Mouse (Mus musculus) left cerebral cortex, postnatal 14 days (tissue): Measurements from ENCODE around the gene Ptprm. TPM values are rescaled to one million over a fixed set of nuclear protein-coding genes. Genes with fewer than 3 reads are reported as not detected.

Source experiments
- DNase-seq, 2 experiments: peaks; one replicate each; pipeline ENCODE4 v3.0.0; 2021 to 2022; ENCODE audit warnings: low spot score in 2 of 2, mixed read lengths in 1 of 2
- intact Hi-C: fragments of 180-260 bp; cut with DNase I; formaldehyde crosslinking; loops from one replicate; pipeline ENCODE4 v1.15.1; 2025
- total RNA-seq, 2 experiments: library from RNA; stranded (reverse); gene quantifications; 2 replicates each; pipeline ENCODE4 v1.2.3; 2021

The Ptprm gene
- total RNA-seq, 2 experiments from 2014 or later: 36.2 to 41.9 TPM

DNA sequence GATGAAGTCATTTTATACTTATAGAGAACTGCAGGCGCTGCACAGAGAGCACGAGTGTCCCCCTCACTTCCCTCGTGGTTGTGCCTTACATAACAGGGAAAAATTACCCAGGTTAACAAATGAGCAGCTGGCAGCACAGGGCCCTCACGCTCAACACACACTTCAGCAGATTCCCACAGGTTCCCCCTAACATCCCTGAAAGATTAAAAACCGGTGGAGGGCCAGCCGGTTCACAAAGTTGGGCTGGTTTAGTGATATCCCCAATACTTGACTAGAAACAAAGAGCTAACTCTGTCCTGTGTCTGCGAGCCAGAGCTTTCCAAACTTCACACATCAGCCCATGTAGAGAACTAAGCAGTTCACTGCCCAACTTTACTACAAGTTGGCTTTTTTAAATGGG is 3.7 kb downstream of the Ptprm start:
- DNase-seq: peak in 1 of 2 experiments; percentile 10
- intact Hi-C loops: loop anchor here (5.0 kb wide), 1 partner anchor 773 kb away; no protein-coding TSS in a partner anchor

DNA sequence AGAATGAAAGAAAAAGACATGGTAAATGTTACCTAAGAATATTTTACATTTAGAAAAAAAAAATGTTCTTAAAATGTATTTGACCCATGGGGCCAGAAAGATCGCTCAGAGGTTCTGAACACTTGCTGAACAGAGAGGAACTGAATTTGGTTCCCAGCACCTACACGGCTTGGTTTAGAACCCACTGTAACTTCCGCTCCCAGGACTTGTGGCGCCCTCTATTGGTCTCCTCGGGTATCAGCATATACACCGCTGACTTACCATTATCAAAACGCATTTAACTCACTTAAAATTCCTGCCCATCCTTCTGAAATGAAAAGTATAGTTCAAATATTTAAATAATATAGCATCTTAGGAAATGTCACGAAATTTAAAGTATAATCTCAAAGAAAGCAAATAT is 4.7 kb downstream of the Ptprm start:
- no peak for DNase-seq
- intact Hi-C loops: no loop called here

DNA sequence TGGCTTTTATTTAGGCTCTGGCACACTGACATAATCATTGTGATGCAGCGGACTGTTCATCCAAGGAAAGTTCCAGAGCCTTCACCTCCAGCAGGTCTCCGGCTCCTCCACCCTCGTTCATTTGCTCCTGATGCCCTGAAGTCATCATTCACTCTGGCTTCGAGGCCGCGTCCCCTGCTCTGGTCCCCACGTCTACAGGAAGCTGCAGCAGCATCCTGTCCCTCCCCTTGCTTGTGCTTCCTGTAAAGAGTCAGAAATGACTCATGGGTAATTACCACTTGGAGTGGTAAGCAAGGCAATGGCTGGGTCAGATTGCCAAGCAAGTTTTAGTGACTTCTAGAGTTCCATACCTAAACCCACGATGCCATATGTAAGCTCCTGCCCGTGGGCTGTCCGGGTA is 7.3 kb downstream of the Ptprm start:
- intact Hi-C loops: no loop called here
- no peak for DNase-seq

DNA sequence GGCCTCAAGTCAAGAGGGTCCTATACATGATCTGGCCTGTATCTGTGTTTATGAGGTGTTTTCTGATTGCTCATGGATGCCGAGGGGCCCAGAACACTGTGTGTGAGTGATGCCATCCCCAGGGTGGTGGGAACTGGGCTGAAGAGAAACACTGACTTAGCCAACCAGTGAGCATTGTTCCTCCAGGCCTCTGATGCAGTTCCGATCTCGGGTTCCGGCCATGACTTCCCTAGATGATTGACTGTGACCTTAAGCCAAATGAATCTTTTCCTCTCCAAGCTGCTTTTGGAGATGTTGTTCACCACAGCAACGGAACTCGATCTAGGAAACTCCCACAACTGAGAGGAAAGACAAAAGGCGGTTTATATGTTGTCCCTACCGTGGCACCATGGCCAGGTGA is 9.1 kb downstream of the Ptprm start:
- DNase-seq: no peak
- intact Hi-C loops: no loop called here

DNA sequence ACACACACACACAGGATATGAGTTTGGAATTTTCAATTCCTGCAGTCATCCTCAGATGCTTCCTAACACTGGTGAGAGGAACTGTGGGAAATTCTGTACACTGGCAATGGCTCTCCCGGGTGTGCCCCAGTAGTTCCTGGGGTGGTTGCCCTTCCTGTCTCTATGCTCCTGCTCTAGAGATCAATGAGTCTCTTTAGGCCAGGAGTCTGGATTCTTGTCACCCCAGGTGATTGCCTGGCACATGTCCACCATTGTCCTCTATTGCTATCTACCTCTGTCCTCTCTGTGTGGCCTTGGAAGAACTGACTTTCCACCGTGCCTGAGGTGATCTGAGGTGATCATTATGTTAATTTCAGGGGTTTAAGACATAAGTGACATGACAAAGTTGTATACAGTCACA is 10.8 kb downstream of the Ptprm start:
- DNase-seq: no peak
- intact Hi-C loops: no loop called here

DNA sequence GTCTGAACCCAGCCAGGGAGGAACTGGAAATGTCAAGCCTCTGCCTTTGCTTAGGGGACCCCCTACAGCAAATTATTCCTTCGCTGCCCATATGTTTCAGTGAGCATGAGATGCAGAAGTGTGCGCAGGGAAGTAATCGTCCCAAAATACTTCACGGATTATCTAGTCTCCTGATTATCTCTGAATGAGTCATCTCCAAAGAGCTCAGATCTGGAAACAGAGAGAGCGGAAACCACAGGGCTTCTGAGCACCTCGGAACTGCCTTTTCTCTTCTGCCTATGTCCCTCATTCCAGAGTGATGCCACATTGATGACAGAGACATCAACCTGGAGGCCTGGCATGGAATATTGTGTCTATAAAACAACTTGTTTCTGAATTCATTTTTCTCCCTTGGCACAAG is 11.3 kb downstream of the Ptprm start:
- no peak for DNase-seq
- intact Hi-C loops: no loop called here

DNA sequence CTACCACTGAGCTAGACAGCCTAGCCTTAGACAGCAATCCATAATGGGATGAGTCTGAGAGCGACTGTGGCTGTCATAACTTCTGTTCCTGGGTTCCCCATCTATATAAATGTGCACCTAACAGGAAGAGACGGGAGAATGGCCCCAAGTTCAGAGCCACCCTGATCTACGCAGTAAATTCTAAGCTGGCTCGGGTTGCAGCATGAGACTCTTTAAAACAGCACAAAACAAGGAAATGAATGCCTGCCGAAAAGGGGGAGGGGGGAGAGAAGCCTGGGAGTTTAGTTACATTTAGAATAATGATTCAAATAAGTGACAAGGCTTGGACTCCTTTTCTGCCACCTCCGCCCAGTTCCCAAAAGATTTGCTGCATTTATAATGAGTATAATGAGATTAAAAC is 13.9 kb downstream of the Ptprm start:
- intact Hi-C loops: no loop called here
- DNase-seq: no peak

DNA sequence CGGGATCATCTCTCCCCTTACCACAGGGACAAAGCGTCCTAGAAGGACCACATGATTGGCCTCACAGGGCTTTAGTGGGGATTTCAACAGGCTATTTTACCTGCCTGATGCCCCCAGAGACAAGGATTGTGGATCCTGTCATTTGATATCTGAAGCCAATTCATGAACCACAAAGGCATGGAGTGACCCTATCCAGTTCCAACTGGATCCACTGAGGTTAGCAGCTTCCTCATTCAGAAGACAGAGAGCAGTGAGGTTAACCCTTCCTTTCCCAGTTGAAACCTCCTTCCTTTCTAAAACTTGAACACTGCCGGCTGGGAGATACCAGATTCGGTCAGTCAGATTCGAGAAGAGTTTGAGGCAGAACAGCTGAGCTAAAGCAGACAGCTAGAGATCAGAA is 14.7 kb downstream of the Ptprm start:
- intact Hi-C loops: no loop called here

DNA sequence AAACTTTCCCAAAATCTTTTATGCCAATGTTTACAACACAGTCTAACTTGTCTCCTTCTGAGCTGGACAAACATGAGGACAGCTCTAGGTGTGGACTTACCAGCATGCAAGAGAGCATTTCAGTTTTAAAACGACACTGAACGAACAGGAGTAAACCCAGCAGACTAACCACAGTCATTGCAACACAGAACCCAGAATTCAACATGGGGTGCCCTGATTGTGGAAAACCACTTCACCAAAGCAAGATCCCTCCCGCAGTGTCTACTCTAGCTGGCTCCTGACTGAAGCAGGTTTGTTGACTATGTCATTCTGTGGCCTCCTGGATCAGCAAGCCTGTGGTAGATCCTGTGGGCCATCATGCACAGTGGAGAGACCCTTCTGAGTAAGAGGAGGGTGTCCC is 19.9 kb downstream of the Ptprm start:
- intact Hi-C loops: no loop called here
- no peak for DNase-seq

More for the DNA sequence above, 14.7 kb downstream of the Ptprm start:
- no peak for DNase-seq

DNA sequence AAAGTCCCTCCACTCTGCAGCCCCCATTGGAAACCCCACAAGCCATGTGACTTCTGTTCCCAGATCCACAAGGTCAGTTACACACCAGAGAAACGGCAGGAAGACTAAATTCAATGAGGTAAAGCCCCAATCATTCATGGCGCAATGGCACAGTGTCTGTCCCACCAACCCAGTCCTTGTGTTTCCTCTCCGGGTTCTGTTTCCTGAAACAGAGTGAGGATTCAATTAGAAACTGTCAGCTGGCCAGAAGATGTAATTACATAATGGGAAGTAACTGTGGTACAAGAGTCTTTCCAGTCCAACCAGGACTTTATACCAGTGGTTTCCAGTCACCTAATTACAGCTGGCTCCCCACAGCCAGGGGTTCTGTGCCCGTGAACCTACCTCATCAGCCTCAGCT is 24.8 kb downstream of the Ptprm start:
- no peak for DNase-seq
- intact Hi-C loops: no loop called here

DNA sequence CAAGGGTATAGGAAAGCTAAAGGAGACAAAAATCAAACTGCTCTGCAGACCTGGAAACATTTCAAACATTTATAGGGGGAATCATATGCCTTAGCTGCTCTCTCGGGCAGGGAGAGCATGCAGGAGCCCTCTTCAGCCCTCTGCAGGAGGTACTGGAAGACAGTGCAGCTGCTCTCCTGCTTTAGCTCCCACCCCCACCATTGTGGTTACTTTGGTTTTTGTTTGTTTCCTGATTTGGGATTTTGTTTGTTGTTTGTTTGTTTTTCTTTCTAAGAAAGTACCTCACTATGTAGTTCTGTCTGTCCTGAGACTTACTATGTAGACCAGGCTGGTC is 29.8 kb downstream of the Ptprm start:
- intact Hi-C loops: no loop called here

DNA sequence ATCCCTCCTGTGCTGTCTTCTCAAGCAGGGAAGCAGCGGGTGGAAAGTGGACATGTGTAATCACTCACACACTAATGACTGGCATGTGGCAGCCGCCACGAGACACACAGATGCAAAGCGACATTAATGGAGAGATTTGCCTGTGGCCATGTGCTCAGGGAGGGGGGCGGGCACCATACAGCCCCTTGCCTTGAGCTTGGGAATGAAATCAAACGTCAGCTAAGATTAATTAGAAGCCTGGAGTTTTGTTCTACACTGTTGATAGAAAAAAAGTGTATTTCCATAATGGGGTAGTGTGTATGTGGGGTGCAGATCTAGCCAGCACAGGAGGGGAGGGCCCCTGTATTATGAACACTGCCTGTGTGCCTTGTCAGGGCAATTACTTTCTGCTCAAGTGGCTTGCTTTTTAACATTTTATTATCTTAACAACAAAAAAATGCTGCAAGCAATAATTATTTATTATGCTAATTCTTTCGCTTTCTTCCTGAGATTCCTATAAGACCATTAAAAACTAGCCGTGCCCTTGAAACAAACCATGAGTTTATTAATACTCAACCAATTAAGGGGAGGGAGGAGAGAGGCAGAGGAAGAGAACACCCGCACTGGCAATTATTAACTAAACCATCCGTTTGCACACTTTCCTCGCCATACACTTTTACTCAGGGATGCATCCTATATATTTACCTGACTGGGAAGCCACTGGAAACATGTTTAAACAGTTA is 30.3 kb downstream of the Ptprm start:
- DNase-seq: no peak
- intact Hi-C loops: no loop called here

More for the DNA sequence above, 29.8 kb downstream of the Ptprm start:
- DNase-seq: no peak

DNA sequence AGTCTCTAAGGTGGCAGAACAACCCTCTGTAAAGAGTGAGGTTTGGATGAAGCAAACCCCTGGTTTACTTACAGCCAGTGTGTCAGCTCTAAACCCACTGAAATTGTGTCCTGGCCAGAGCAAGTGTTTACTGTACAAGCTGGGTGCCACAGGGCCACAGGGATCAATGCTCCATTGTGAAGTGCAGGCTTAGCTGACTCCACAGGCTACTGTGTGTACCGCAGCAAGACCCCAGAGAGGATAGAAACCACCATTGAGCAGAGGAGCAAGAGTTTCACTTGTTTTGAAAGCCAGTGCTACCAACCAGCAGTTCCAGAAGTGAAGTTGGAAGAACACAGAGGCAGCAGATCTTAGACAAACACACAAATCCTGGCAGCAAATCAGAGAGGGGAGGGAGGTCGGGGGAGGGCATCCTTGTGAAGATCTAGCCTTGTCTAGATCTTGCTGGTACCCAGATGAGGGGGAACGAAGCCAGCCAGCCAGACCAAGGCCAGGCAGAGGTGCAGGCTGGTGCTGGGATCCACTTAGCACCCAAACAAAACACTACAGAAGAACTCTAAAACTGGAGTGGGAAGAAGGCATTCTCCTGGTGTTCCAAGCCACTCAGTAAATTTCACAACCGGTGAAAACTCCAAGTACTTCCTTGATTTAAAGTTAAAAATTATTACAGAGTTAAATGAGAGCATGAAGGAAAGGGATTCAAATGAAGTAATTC is 39.6 kb downstream of the Ptprm start:
- DNase-seq: peak in 1 of 2 experiments; percentile 6
- intact Hi-C loops: no loop called here

DNA sequence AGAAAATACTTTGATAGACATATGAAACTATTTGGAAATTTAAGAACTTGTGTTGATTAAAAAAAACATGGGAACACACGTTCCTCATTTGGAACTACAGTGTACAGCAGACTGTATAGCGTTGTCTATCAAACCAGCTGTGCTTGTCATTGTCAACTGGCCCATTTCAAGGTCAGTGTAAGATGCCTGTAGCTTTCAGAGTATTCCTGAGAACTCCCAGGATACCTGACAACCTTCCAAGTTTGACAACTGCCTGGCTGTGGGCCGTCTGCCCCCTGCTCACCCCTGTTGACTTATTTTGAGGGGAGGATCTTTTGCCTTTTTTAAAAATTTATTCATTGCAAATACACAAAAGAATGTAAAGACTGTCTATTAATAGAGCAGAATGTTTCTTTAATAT is 45.8 kb downstream of the Ptprm start:
- DNase-seq: no peak
- intact Hi-C loops: no loop called here

DNA sequence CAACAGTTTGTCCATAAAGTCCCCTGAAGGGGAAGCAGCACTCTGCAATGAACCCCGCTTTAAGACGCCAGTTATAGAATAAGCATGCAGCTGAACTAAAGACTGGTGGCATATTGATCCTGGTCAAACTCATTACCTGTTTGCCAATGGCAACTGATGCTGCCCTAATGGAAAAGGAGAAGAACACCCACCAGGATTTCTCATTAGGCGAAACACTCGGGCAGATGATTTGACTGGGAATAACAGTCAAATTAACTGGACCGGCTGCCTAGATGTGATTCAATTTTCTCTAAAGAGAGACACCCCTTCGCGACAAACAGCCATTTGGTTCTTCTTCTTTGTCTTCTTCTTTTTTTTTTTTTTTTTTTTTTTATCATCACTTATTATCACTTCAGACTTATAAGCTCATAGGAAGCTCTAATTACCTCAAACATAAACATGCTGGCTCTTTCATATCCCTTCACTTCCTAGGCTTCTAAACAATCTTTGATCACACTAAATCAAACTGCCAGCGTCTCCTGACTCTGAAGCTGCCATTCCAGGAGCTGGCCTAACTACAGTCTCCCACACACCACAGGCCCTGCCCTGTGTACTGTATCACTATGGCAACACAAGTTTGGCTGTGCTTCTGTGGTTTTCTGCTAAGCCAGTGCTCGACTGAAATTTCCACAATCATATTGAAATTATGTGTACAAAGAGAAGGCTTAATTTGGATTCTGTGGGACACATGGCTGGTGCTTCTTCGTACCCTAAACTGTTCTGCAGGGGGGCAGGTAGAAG is 48.0 kb downstream of the Ptprm start:
- DNase-seq: peak in 1 of 2 experiments; percentile 20
- intact Hi-C loops: no loop called here

DNA sequence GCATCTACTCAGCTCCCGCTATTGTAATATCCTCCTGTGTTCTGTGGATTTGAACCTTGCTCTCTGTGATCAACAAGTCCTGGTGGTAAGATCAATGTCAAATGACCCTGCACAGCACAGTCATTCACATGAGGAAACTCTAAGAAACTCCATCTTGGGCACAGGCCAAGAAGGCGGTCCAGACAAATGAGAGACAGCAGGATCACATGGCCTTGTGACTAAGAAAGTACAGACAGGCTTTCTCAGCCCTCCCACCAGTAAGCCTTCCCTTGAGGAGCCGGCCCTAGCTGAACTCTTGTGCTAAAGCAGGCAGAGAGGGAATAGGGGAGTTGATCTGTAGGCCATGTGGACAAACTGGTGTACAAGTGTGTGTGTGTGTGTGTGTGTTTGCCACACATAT is 49.4 kb downstream of the Ptprm start:
- intact Hi-C loops: no loop called here

DNA sequence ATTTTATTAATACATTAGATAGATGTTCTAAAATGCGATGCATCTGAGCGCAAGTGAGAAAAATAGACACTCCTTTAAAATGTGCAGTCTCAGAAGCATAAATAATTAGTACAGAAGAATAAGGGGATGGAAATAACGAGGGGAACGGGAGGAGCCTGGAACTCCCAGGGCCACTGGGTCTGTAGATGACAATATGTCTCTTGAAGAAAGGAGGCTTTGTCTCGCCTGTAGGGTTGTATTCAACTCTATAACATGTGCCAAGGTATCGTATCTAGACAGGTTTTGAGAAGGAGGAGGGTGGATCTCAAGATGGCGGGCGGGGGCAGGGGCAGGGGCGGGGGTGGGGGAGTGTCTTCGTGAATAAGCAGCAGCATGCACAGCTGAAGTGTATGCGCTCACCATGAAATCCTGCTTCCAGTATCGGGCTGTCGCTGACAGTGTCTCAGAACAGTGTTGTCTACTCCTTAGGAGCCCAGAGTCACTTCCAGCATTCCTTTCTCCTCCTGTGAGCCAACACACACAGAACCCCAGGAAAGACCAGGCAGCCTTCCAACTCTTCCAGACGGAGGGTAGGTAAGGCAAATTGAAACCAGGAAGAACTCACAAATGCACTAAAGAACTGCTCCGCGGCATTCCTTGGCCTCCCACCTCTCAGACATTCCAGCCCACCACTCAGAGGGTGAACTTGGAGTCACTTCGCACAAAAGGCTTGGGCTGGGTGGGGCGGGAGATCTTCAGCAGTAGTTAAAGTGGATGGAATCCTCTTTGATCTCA is 50.7 kb downstream of the Ptprm start:
- DNase-seq: peak; percentile 12 to 36
- intact Hi-C loops: no loop called here

More for the DNA sequence above, 49.4 kb downstream of the Ptprm start:
- DNase-seq: peak in 1 of 2 experiments; percentile 39

DNA sequence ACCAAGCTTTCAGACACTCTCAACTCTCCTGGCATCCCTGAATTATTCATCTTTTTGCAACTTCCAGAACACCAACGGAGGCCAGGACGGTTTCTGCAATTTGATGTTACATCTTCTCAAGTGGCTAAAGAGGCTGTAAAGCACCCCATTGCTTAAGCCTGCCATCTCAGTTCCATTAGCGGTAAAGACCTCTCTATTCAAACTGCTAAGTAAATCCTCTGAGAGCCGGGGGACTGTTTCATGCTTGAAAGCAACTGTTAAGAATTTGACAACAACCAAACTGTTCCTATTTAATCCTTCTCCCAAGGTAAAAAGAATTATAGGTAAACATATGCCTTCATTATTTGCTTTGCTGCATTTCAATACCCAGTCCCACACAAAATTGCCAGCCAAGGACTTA is 51.7 kb downstream of the Ptprm start:
- DNase-seq: no peak
- intact Hi-C loops: no loop called here

DNA sequence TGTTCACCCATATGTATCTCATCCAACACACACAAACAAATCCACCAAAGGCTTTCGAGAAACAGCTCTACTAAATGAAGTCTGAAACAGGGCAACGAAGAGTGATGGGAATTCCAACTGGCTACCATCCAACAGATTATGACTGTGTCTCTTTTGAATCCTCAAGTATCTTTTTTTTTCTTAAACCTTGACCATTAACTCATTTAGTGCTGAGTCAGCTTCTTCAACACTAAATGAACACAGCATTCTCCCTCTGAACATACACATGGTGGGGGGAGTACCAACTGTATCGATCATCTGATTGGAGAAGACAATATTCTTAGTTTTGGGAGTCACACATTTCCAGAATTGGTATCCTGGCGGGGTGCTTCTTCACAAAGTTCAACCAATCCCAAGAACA is 52.2 kb downstream of the Ptprm start:
- intact Hi-C loops: no loop called here
- DNase-seq: no peak

DNA sequence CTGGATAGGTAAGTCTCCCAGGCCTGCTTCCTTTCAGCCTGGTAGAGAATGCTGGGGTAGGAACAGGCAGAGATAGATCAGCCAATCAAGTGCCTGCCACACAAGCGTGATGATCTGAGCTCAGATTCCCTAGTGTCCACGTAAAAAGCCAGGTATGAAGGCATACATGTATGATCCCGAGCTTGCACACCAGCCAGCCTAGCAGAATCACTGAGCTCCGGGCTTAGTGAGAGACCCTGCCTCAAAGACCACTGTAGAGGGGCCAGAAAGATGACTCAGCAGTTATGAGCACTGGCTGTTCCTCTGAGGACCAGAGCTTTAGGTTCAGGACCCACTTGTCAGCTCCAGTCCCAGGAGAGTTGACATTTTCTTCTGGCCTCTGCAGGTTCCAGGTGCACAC is 52.9 kb downstream of the Ptprm start:
- no peak for DNase-seq
- intact Hi-C loops: no loop called here
